Mouse (Mus musculus) limb, embryonic 14.5 days (tissue): ENCODE measurements around the gene Iqgap1. TPM values are rescaled to one million over a fixed set of nuclear protein-coding genes. Genes with fewer than 3 reads are reported as not detected.

Experiments used
- ATAC-seq: fragments of 200-750 bp; cut with Nextera tagmentation; 2 replicates; pipeline ENCODE4 v1.8.0; 2017; ENCODE audit warnings: low read depth, moderate number of reproducible peaks, moderate TSS enrichment; ENCODE audit not compliant: low FRiP score
- DNase-seq: peaks from one replicate; pipeline ENCODE4 v3.0.0-alpha.2; 2015; ENCODE audit warnings: low spot score
- H3K27ac ChIP-seq: fragments of 300-500 bp; sonication (generic); replicated peaks from 2 replicates; pipeline ENCODE4 v1.5.1; 2014; ENCODE audit warnings: low read depth, mild to moderate bottlenecking, low read length, moderate library complexity, mixed read lengths
- H3K27me3 ChIP-seq: fragments of 300-500 bp; sonication (generic); 2 replicates; pipeline ENCODE4 v1.6.1; 2014; ENCODE audit warnings: low read length, mixed read lengths; ENCODE audit not compliant: control insufficient read depth, insufficient read depth
- H3K36me3 ChIP-seq: fragments of 300-500 bp; sonication (generic); 2 replicates; pipeline ENCODE4 v1.6.1; 2014; ENCODE audit warnings: mild to moderate bottlenecking, low read length, moderate library complexity, mixed read lengths; ENCODE audit not compliant: control insufficient read depth, insufficient read depth
- H3K4me1 ChIP-seq: fragments of 300-500 bp; sonication (generic); 2 replicates; pipeline ENCODE4 v1.6.1; 2014; ENCODE audit warnings: antibody characterized with exemption, low read length, mixed read lengths; ENCODE audit not compliant: control insufficient read depth, insufficient read depth
- H3K4me2 ChIP-seq: fragments of 300-500 bp; sonication (generic); replicated peaks from 2 replicates; pipeline ENCODE4 v1.6.1; 2014; ENCODE audit warnings: low read depth, mild to moderate bottlenecking, low read length, moderate library complexity; ENCODE audit not compliant: severe bottlenecking
- H3K4me3 ChIP-seq: fragments of 300-500 bp; sonication (generic); replicated peaks from 2 replicates; pipeline ENCODE4 v1.5.1; 2014; ENCODE audit warnings: low read length
- H3K9ac ChIP-seq: fragments of 300-500 bp; sonication (generic); 2 replicates; pipeline ENCODE4 v1.6.1; 2014; ENCODE audit warnings: mild to moderate bottlenecking, low read depth, low read length, moderate library complexity; ENCODE audit not compliant: severe bottlenecking
- H3K9me3 ChIP-seq: fragments of 300-500 bp; sonication (generic); 2 replicates; pipeline ENCODE4 v1.6.1; 2016; ENCODE audit warnings: low read length; ENCODE audit not compliant: control insufficient read depth
- POLR2A ChIP-seq: fragments of 200-500 bp; IDR thresholded peaks from 2 replicates; pipeline ENCODE4 v1.8.0; 2012; ENCODE audit warnings: inconsistent platforms, mild to moderate bottlenecking, moderate library complexity, borderline replicate concordance; ENCODE audit not compliant: insufficient read depth, insufficient read length; ENCODE audit errors: extremely low read depth
- WGBS: fragments of 180-500 bp; shearing (Covaris S2); extraction: QIAGEN DNeasy Blood & Tissue Kit; methylation state at CpG from one replicate; pipeline ENCODE4 v1.1.7; 2014; 5-methylcytosine and 5-hydroxymethylcytosine counted together
- polyA plus RNA-seq, 2 experiments: library from polyadenylated mRNA; depleted of rRNA in 1 of 2; stranded (reverse) in 1 of 2; unstranded in 1 of 2; fragments of >200 nt; fragmentation: Nextera tagmentation in 1 of 2; extraction: Ambion mirVana in 1 of 2; gene quantifications; 2 replicates each; pipeline versions ENCODE4 v1.2.1 to v1.2.3; 2012 to 2014

Gene Iqgap1
- polyA plus RNA-seq, 2 experiments, result 43.9 to 93.2 TPM

DNA sequence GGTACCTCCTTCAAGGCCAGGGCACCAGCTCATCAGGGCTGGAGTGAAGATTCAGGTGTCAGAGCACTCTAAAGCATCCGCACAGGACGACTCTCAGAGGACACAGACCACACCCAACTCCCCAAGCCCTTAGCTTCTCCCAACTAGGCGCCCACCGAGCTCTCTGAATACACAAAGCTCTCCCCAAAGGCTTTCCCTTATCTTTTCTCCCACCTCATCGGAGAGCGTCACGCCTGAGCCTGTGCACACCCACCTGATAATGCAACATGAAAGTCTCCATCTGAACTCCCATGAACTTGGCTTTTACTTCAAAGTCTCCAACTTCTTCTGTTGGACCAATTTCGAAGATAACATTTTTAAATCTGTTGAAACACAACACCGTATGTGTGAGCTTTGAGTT lies 109.0 kb downstream of the Iqgap1 start:
- DNase-seq (no peak), ATAC-seq (no peak)
- no peak for TF ChIP-seq POLR2A
- Histone ChIP-seq H3K4me1 (no peaks in the 10 kb centered on the region), H3K9me3 (no peaks in the 10 kb centered on the region), H3K27me3 (no peaks in the 10 kb centered on the region), H3K36me3 (peaks cover 65% of the 10 kb centered on the region), H3K4me3 (no peak overlapping the region), H3K4me2 (no peak overlapping the region), H3K27ac (no peak overlapping the region), H3K9ac (no peak overlapping the region)
- 84% methylated on average over 9 of the region's 9 CpGs for WGBS

GRCm38 (mm10) chr7:80715306-80715705 lies 110.5 kb downstream of the Iqgap1 start:
- WGBS, result 93% methylated on average over 7 of the region's 7 CpGs

DNA sequence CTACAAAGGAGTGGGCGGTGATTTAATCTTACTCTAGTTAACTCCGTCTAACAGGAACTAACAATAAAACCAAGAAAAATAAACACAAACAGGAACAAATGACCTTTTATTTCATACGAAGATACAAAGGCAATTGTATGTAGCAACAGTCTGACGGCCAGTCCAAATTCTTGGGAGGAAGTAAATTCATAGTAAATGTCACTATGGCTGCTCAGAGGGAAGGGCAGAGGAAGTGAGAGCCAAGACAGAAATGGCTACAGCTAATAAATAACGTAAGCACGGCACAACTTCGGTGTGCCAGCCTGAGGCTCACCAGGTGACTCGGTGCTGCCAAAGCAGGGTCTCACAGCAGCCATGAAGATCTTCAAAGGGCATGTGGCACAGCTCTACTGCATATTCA lies 114.3 kb downstream of the Iqgap1 start:
- ATAC-seq (no peak), DNase-seq (no peak)
- Histone ChIP-seq H3K4me1 (no peaks in the 10 kb centered on the region), H3K36me3 (peaks cover 30% of the 10 kb centered on the region), H3K4me2 (no peak overlapping the region), H3K9me3 (no peaks in the 10 kb centered on the region), H3K9ac (no peak overlapping the region), H3K4me3 (no peak overlapping the region), H3K27ac (no peak overlapping the region), H3K27me3 (no peaks in the 10 kb centered on the region)
- TF ChIP-seq POLR2A, result no peak
- WGBS, result 72% methylated on average over 8 of the region's 8 CpGs

More at GRCm38 (mm10) chr7:80715306-80715705, 110.5 kb downstream of the Iqgap1 start:
- ATAC-seq, result no peak
- Histone ChIP-seq H3K27ac (no peak overlapping the region), H3K36me3 (peaks cover 53% of the 10 kb centered on the region), H3K27me3 (no peaks in the 10 kb centered on the region), H3K9me3 (no peaks in the 10 kb centered on the region), H3K9ac (no peak overlapping the region), H3K4me2 (no peak overlapping the region), H3K4me1 (no peaks in the 10 kb centered on the region), H3K4me3 (no peak overlapping the region)
- no peak for TF ChIP-seq POLR2A
- no peak for DNase-seq

DNA sequence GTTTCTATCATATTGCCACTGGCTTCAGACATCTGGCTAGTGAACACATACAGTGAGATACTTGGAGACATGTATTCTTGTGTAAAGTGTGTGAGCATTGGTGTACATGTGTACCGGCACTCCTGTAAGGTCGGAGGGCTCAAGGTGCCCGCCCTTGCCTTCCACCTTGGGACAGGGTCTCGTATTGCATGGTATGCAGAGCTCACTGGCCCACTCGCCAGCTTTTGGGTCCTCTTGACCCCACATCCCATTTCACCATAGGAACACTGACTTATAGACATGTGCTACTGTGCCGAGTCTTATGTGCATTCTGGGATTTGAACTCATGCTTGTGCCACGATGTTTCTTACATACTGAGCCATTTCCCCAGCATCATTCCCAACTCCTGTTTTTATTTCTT lies 115.4 kb downstream of the Iqgap1 start:
- Histone ChIP-seq H3K9ac (no peak overlapping the region), H3K4me2 (no peak overlapping the region), H3K36me3 (peaks cover 27% of the 10 kb centered on the region), H3K27ac (no peak overlapping the region), H3K4me1 (no peaks in the 10 kb centered on the region), H3K4me3 (no peak overlapping the region), H3K9me3 (no peaks in the 10 kb centered on the region), H3K27me3 (no peaks in the 10 kb centered on the region)
- TF ChIP-seq POLR2A, result no peak
- ATAC-seq, result no peak
- WGBS, result 87% methylated on average over 7 of the region's 7 CpGs
- no peak for DNase-seq

DNA sequence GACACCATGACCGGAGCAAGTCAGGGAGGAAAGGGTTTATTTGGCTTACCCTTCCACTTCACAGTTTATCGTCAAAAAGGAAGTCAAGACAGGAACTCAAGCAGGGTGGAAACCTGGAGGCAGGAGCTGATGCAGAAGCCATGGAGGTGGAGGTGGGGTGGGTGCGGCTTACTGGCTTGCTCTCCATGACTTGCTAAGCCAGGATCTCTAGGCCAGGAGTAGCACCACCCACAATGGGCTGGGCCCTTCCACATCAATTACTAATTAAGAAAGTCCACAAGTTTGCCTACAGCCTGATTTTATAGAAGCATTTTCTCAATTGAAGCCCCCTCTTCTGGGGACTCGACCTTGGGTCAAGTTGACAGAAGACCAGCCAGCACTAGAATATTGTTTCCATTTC lies 121.7 kb downstream of the Iqgap1 start:
- H3K9me3 ChIP-seq, result no peaks in the 10 kb centered on the region
- H3K4me3 ChIP-seq, result no peak overlapping the region
- H3K9ac ChIP-seq, result no peak overlapping the region
- WGBS, result 84% methylated on average over 4 of the region's 4 CpGs
- no peak for DNase-seq
- H3K27ac ChIP-seq, result no peak overlapping the region
- ATAC-seq, result no peak
- no peaks in the 10 kb centered on the region for H3K36me3 ChIP-seq
- TF ChIP-seq POLR2A, result no peak
- no peaks in the 10 kb centered on the region for H3K27me3 ChIP-seq
- H3K4me2 ChIP-seq, result no peak overlapping the region
- no peaks in the 10 kb centered on the region for H3K4me1 ChIP-seq

DNA sequence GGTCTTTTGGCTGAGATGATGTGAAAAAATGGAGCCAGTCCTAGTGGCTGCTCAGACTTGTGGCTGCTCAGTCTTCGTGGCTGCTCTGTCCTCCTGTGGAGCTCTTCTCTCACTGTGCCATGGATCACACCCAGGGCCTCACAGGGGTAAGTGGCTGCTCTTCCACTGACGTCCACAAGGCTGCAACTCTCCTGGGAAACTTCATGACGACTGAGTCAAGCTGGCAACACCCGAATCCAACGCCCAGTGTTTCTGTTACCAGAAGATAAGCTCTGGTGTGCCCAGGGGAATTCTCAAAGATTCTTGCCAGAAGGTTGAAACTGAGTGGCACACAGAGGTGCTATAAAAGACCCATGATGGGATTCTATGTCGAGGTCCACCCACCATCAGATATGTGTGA lies 123.3 kb downstream of the Iqgap1 start:
- no peak overlapping the region for H3K9ac ChIP-seq
- no peak overlapping the region for H3K27ac ChIP-seq
- no peaks in the 10 kb centered on the region for H3K36me3 ChIP-seq
- no peaks in the 10 kb centered on the region for H3K4me1 ChIP-seq
- no peak for TF ChIP-seq POLR2A
- 64% methylated on average over 6 of the region's 6 CpGs for WGBS
- DNase-seq, result no peak
- H3K4me3 ChIP-seq, result no peak overlapping the region
- no peaks in the 10 kb centered on the region for H3K27me3 ChIP-seq
- H3K4me2 ChIP-seq, result no peak overlapping the region
- ATAC-seq, result no peak
- no peaks in the 10 kb centered on the region for H3K9me3 ChIP-seq
